Mouse (Mus musculus): Measurements from ENCODE around the gene Emc8. TPM values are rescaled to one million over a fixed set of nuclear protein-coding genes. Genes with fewer than 3 reads are reported as not detected.

Emc8 gene
- polyA plus RNA-seq (2015; fragmentation: Nextera tagmentation; extraction: Ambion mirVana), result 127 and 135 TPM in 2 replicates

- Histone ChIP-seq H3K4me1 (replicated peaks; ENCODE audit: control insufficient read depth, insufficient read depth, low read length) (peaks cover 18% of the 10 kb centered on the region), H3K4me2 (replicated peaks; ENCODE audit: low read depth) (peak within 1 kb of the TSS; percentile 76), H3K36me3 (ENCODE audit: control insufficient read depth, insufficient read depth) (peaks cover 34% of the 10 kb centered on the region), H3K9me3 (ENCODE audit: control insufficient read depth) (no peaks in the 10 kb centered on the region), H3K27ac (ENCODE audit: low read depth, low read length) (peak within 1 kb of the TSS; percentile 93), H3K9ac (ENCODE audit: low read depth, low read length) (peak within 1 kb of the TSS; percentile 99), H3K27me3 (replicated peaks; ENCODE audit: control insufficient read depth, insufficient read depth, low read length) (no peaks in the 10 kb centered on the region), H3K4me3 (ENCODE audit: low read depth, low read length) (peak within 1 kb of the TSS; percentile 93)
- TF ChIP-seq CTCF (IDR thresholded peaks at IDR 0.05; ENCODE audit: low read depth), result no peak
- WGBS, result 2% methylated on average over 48 of the region's 51 CpGs
- ATAC-seq, result peak; percentile 47
Measured at GRCm38 (mm10) chr8:120668374-120668905, at the start of gene Emc8. TSS of gene Emc8 (minus strand) at chr8:120668573.

- no peak for TF ChIP-seq CTCF (IDR thresholded peaks at IDR 0.05; ENCODE audit: low read depth)
- H3K9ac ChIP-seq (ENCODE audit: low read depth, low read length), result no peak overlapping the region
- 67% methylated on average over 15 of the region's 15 CpGs for WGBS
- no peaks in the 10 kb centered on the region for H3K36me3 ChIP-seq (ENCODE audit: control insufficient read depth, insufficient read depth)
- H3K27me3 ChIP-seq (replicated peaks; ENCODE audit: control insufficient read depth, insufficient read depth, low read length), result no peaks in the 10 kb centered on the region
- H3K9me3 ChIP-seq (ENCODE audit: control insufficient read depth), result no peaks in the 10 kb centered on the region
- H3K4me1 ChIP-seq (replicated peaks; ENCODE audit: control insufficient read depth, insufficient read depth, low read length), result no peaks in the 10 kb centered on the region
- H3K4me3 ChIP-seq (ENCODE audit: low read depth, low read length), result no peak overlapping the region
- no peak overlapping the region for H3K4me2 ChIP-seq (replicated peaks; ENCODE audit: low read depth)
- peak; percentile 41 for ATAC-seq
- no peak overlapping the region for H3K27ac ChIP-seq (ENCODE audit: low read depth, low read length)
Measured at GRCm38 (mm10) chr8:120715996-120716680, 47.8 kb upstream of the Emc8 start.

- Histone ChIP-seq H3K27me3 (replicated peaks; ENCODE audit: control insufficient read depth, insufficient read depth, low read length) (no peaks in the 10 kb centered on the region), H3K9me3 (ENCODE audit: control insufficient read depth) (no peaks in the 10 kb centered on the region), H3K9ac (ENCODE audit: low read depth, low read length) (no peak overlapping the region), H3K4me1 (replicated peaks; ENCODE audit: control insufficient read depth, insufficient read depth, low read length) (no peaks in the 10 kb centered on the region), H3K4me3 (ENCODE audit: low read depth, low read length) (no peak overlapping the region), H3K27ac (ENCODE audit: low read depth, low read length) (no peak overlapping the region), H3K4me2 (replicated peaks; ENCODE audit: low read depth) (no peak overlapping the region), H3K36me3 (ENCODE audit: control insufficient read depth, insufficient read depth) (no peaks in the 10 kb centered on the region)
- WGBS, result 59% methylated on average over 6 of the region's 6 CpGs
- no peak for ATAC-seq
- TF ChIP-seq CTCF (IDR thresholded peaks at IDR 0.05; ENCODE audit: low read depth), result no peak
Measured at GRCm38 (mm10) chr8:120715200-120715599, 46.8 kb upstream of the Emc8 start.

- TF ChIP-seq CTCF (IDR thresholded peaks at IDR 0.05; ENCODE audit: low read depth), result no peak
- Histone ChIP-seq H3K36me3 (ENCODE audit: control insufficient read depth, insufficient read depth) (no peaks in the 10 kb centered on the region), H3K4me3 (ENCODE audit: low read depth, low read length) (no peak overlapping the region), H3K4me2 (replicated peaks; ENCODE audit: low read depth) (no peak overlapping the region), H3K9ac (ENCODE audit: low read depth, low read length) (no peak overlapping the region), H3K27me3 (replicated peaks; ENCODE audit: control insufficient read depth, insufficient read depth, low read length) (no peaks in the 10 kb centered on the region), H3K27ac (ENCODE audit: low read depth, low read length) (no peak overlapping the region), H3K4me1 (replicated peaks; ENCODE audit: control insufficient read depth, insufficient read depth, low read length) (no peaks in the 10 kb centered on the region), H3K9me3 (ENCODE audit: control insufficient read depth) (no peaks in the 10 kb centered on the region)
- 74% methylated on average over 10 of the region's 10 CpGs for WGBS
- ATAC-seq, result no peak
Measured at GRCm38 (mm10) chr8:120709176-120709575, 40.8 kb upstream of the Emc8 start.

GRCm38 (mm10) chr8:120706193-120706592 lies 37.8 kb upstream of the Emc8 start:
- Histone ChIP-seq H3K9me3 (ENCODE audit: control insufficient read depth) (no peaks in the 10 kb centered on the region), H3K36me3 (ENCODE audit: control insufficient read depth, insufficient read depth) (no peaks in the 10 kb centered on the region), H3K27ac (ENCODE audit: low read depth, low read length) (no peak overlapping the region), H3K9ac (ENCODE audit: low read depth, low read length) (no peak overlapping the region), H3K4me1 (replicated peaks; ENCODE audit: control insufficient read depth, insufficient read depth, low read length) (peaks cover 4% of the 10 kb centered on the region), H3K27me3 (replicated peaks; ENCODE audit: control insufficient read depth, insufficient read depth, low read length) (no peaks in the 10 kb centered on the region), H3K4me2 (replicated peaks; ENCODE audit: low read depth) (no peak overlapping the region), H3K4me3 (ENCODE audit: low read depth, low read length) (no peak overlapping the region)
- ATAC-seq, result no peak
- WGBS, result 73% methylated on average over 3 of the region's 3 CpGs
- no peak for TF ChIP-seq CTCF (IDR thresholded peaks at IDR 0.05; ENCODE audit: low read depth)

- no peak overlapping the region for H3K27ac ChIP-seq (ENCODE audit: low read depth, low read length)
- peaks cover 4% of the 10 kb centered on the region for H3K4me1 ChIP-seq (replicated peaks; ENCODE audit: control insufficient read depth, insufficient read depth, low read length)
- H3K27me3 ChIP-seq (replicated peaks; ENCODE audit: control insufficient read depth, insufficient read depth, low read length), result no peaks in the 10 kb centered on the region
- ATAC-seq, result no peak
- no peak overlapping the region for H3K4me2 ChIP-seq (replicated peaks; ENCODE audit: low read depth)
- no peaks in the 10 kb centered on the region for H3K36me3 ChIP-seq (ENCODE audit: control insufficient read depth, insufficient read depth)
- no peak overlapping the region for H3K4me3 ChIP-seq (ENCODE audit: low read depth, low read length)
- no peak for TF ChIP-seq CTCF (IDR thresholded peaks at IDR 0.05; ENCODE audit: low read depth)
- no peaks in the 10 kb centered on the region for H3K9me3 ChIP-seq (ENCODE audit: control insufficient read depth)
- WGBS, result 88% methylated on average over 15 of the region's 15 CpGs
- H3K9ac ChIP-seq (ENCODE audit: low read depth, low read length), result no peak overlapping the region
Measured at GRCm38 (mm10) chr8:120705163-120705562, 36.8 kb upstream of the Emc8 start.
